Mouse (Mus musculus) ES-Bruce4 (cell line): ENCODE data around the gene Sec24c.

ENCODE experiments used
- CTCF ChIP-seq: IDR thresholded peaks from one replicate; pipeline ENCODE4 v1.8.1; 2011; ENCODE audit warnings: low read depth, low read length
- EP300 ChIP-seq: IDR thresholded peaks from 2 replicates; pipeline ENCODE4 v1.6.1; 2011; ENCODE audit warnings: low read depth, low read length; ENCODE audit not compliant: insufficient read depth
- POLR2A ChIP-seq: IDR thresholded peaks from one replicate; pipeline ENCODE4 v1.8.1; 2011; ENCODE audit warnings: low read length; ENCODE audit not compliant: insufficient read depth

- no peak for TF ChIP-seq CTCF
- no peak for TF ChIP-seq EP300
- TF ChIP-seq POLR2A, result no peak
These were observed 48.9 kb downstream of the Sec24c start for GRCm38 (mm10) chr14:20723006-20723405.
